Mouse (Mus musculus): ENCODE results near the gene Proser1. TPM values are rescaled to one million over a fixed set of nuclear protein-coding genes. Genes with fewer than 3 reads are reported as not detected.

Gene Proser1
- total and polyA plus RNA-seq, 3 experiments, result 2.9 to 22.2 (median 3.9) TPM

- dilution Hi-C loops (cut with MboI; ENCODE audit: extremely low pct_ligation_motif_present, extremely low pct_unique_long_range_greater_than_20kb, low sequenced_read_pairs) (no loop called here), in situ Hi-C loops (cut with MboI; ENCODE audit: low pct_ligation_motif_present, low pct_unique_long_range_greater_than_20kb, low sequenced_read_pairs) (loop anchor here (25.0 kb wide), 1 partner anchor 1191 kb away; the partner anchor contains the start of gene Foxo1)
- no peaks in the 10 kb centered on the region for H3K4me1 ChIP-seq (ENCODE audit: control insufficient read depth in 1 of 2, insufficient read depth in 2 of 2)
- TF ChIP-seq KAT2A (IDR thresholded peaks at IDR 0.05; ENCODE audit: insufficient replicate concordance, low read length), result no peak
- no peak for TF ChIP-seq UBTF (IDR thresholded peaks at IDR 0.05; ENCODE audit: low read depth, low read length)
- TF ChIP-seq ZC3H11A (IDR thresholded peaks at IDR 0.05; ENCODE audit: low read depth, low read length), result no peak
- TF ChIP-seq JUND (conservative IDR thresholded peaks at IDR 0.05; ENCODE audit: low read depth, low read length), result no peak
- no peak for TF ChIP-seq ZKSCAN1 (IDR thresholded peaks at IDR 0.05; ENCODE audit: borderline replicate concordance, low read depth, low read length)
- no peak for TF ChIP-seq ELF1 (IDR thresholded peaks at IDR 0.05; ENCODE audit: low read depth, low read length)
- no peak for TF ChIP-seq MXI1 (IDR thresholded peaks at IDR 0.05; ENCODE audit: low read depth, low read length)
- no peak for TF ChIP-seq IRF4 (IDR thresholded peaks at IDR 0.05; ENCODE audit: low read depth, low read length)
- no peak for TF ChIP-seq BHLHE40 (IDR thresholded peaks at IDR 0.05; ENCODE audit: low read depth, low read length)
- no peak for TF ChIP-seq MAX (IDR thresholded peaks at IDR 0.05; ENCODE audit: low read length)
- TF ChIP-seq GABPA (IDR thresholded peaks at IDR 0.05; ENCODE audit: insufficient replicate concordance, low read depth, low read length), result no peak
- TF ChIP-seq ETS1 (conservative IDR thresholded peaks at IDR 0.05; ENCODE audit: low read depth, low read length), result no peak
- TF ChIP-seq RAD21 (IDR thresholded peaks at IDR 0.05; ENCODE audit: low read depth, low read length), result no peak
- no peak for TF ChIP-seq JUN (IDR thresholded peaks at IDR 0.05; ENCODE audit: insufficient read depth, low read depth, low read length)
- TF ChIP-seq MYC (IDR thresholded peaks at IDR 0.05; ENCODE audit: low read depth, low read length), result no peak
- TF ChIP-seq NRF1 (IDR thresholded peaks at IDR 0.05; ENCODE audit: low read depth, low read length), result no peak
- no peak overlapping the region for H3K4me2 ChIP-seq (ENCODE audit: insufficient read depth, low read depth, poor library complexity, severe bottlenecking)
- no peak for DNase-seq (ENCODE audit: extremely low read depth)
- H3K27me3 ChIP-seq (replicated peaks), result no peaks in the 10 kb centered on the region
- no peak overlapping the region for H3K4me3 ChIP-seq (replicated peaks in 1 of 3; ENCODE audit: low read depth in 2 of 3, low read length in 2 of 3, poor library complexity in 1 of 3)
- no peaks in the 10 kb centered on the region for H3K9me3 ChIP-seq (replicated peaks; ENCODE audit: low read length)
- H3K27ac ChIP-seq (ENCODE audit: insufficient read depth, low read depth), result no peak overlapping the region
- peaks cover 74 to 95% of the 10 kb centered on the region in 2 experiments for H3K36me3 ChIP-seq (replicated peaks in 1 of 2; ENCODE audit: control insufficient read depth in 1 of 2, insufficient read depth in 1 of 2, low read length in 1 of 2)
- no peak overlapping the region for H3K9ac ChIP-seq (ENCODE audit: insufficient read depth, low read depth)
- H3K79me2 ChIP-seq (replicated peaks; ENCODE audit: control insufficient read depth, extremely low read depth, insufficient read depth, poor library complexity, severe bottlenecking), result no peaks in the 10 kb centered on the region
Measured at GRCm38 (mm10) chr3:53453346-53453745, 10.1 kb upstream of the Proser1 start.

GRCm38 (mm10) chr3:53454005-53454404 lies 9.5 kb upstream of the Proser1 start:
- no peaks in the 10 kb centered on the region for H3K4me1 ChIP-seq (ENCODE audit: control insufficient read depth in 1 of 2, insufficient read depth in 2 of 2)

More at GRCm38 (mm10) chr3:53454005-53454404, 9.5 kb upstream of the Proser1 start:
- H3K4me3 ChIP-seq (replicated peaks in 1 of 3; ENCODE audit: low read depth in 2 of 3, low read length in 2 of 3, poor library complexity in 1 of 3), result no peak overlapping the region
- no peak for DNase-seq (ENCODE audit: extremely low read depth)
- H3K27me3 ChIP-seq (replicated peaks), result no peaks in the 10 kb centered on the region
- H3K36me3 ChIP-seq (replicated peaks in 1 of 2; ENCODE audit: control insufficient read depth in 1 of 2, insufficient read depth in 1 of 2, low read length in 1 of 2), result peaks cover 77 to 96% of the 10 kb centered on the region in 2 experiments
- no peak for TF ChIP-seq JUND (conservative IDR thresholded peaks at IDR 0.05; ENCODE audit: low read depth, low read length)
- TF ChIP-seq EP300 (IDR thresholded peaks at IDR 0.05; ENCODE audit: low read length), result no peak
- TF ChIP-seq SMC3 (IDR thresholded peaks at IDR 0.05; ENCODE audit: low read depth, low read length), result no peak
- no peak for TF ChIP-seq MAFK (IDR thresholded peaks at IDR 0.05; ENCODE audit: insufficient replicate concordance, low read length)
- no peak for TF ChIP-seq ZNF384 (IDR thresholded peaks at IDR 0.05; ENCODE audit: low read depth, low read length)
- TF ChIP-seq KAT2A (IDR thresholded peaks at IDR 0.05; ENCODE audit: insufficient replicate concordance, low read length), result no peak
- no peak for TF ChIP-seq MAX (IDR thresholded peaks at IDR 0.05; ENCODE audit: low read length)
- no peak for TF ChIP-seq E2F4 (IDR thresholded peaks at IDR 0.05; ENCODE audit: insufficient replicate concordance, low read depth, low read length)
- no peaks in the 10 kb centered on the region for H3K9me3 ChIP-seq (replicated peaks; ENCODE audit: low read length)
- dilution Hi-C loops (cut with MboI; ENCODE audit: extremely low pct_ligation_motif_present, extremely low pct_unique_long_range_greater_than_20kb, low sequenced_read_pairs) (no loop called here), in situ Hi-C loops (cut with MboI; ENCODE audit: low pct_ligation_motif_present, low pct_unique_long_range_greater_than_20kb, low sequenced_read_pairs) (loop anchor here (25.0 kb wide), 1 partner anchor 1192 kb away; the partner anchor contains the start of gene Foxo1)
- H3K9ac ChIP-seq (ENCODE audit: insufficient read depth, low read depth), result no peak overlapping the region
- H3K27ac ChIP-seq (ENCODE audit: insufficient read depth, low read depth), result no peak overlapping the region
- no peaks in the 10 kb centered on the region for H3K79me2 ChIP-seq (replicated peaks; ENCODE audit: control insufficient read depth, extremely low read depth, insufficient read depth, poor library complexity, severe bottlenecking)
- H3K4me2 ChIP-seq (ENCODE audit: insufficient read depth, low read depth, poor library complexity, severe bottlenecking), result no peak overlapping the region
